11 mouse cellular contexts compared by ENCODE assay signal in genomic region chr3:95312623-95313022, GRCm38 (mm10). TPM values are rescaled to one million over a fixed set of nuclear protein-coding genes. Genes with fewer than 3 reads are reported as not detected.
DNase-seq lines count a peak whose midpoint lies in the region; ATAC-seq lines count a peak whose summit lies in the region.
"Had no signal": no experiment of that assay in that cellular context is flagged by ENCODE, and none has a peak within 500 bp of the region (broad histone marks: within the 10 kb centered on the region; RNA-seq: fewer than 3 reads in every experiment).

No protein-coding gene starts in this region.

- peak overlapping the region; percentile 38 for H3K27ac ChIP-seq in brown adipose tissue, adult 24 weeks (replicated peaks; ENCODE audit: low read depth, low read length)
- no peak overlapping the region for H3K27ac ChIP-seq in forebrain, embryonic 12.5 days
- no peak overlapping the region for H3K27ac ChIP-seq in hindbrain, embryonic 13.5 days
- H3K27ac ChIP-seq: embryonic facial prominence, embryonic 12.5 days; hindbrain, embryonic 15.5 days had no signal

- no peak overlapping the region for H3K4me3 ChIP-seq in brown adipose tissue, adult 24 weeks (ENCODE audit: insufficient read depth, low read depth, low read length)
- no peak overlapping the region for H3K4me3 ChIP-seq in forebrain, embryonic 12.5 days (replicated peaks)
- no peak overlapping the region for H3K4me3 ChIP-seq in hindbrain, embryonic 13.5 days
- H3K4me3 ChIP-seq: embryonic facial prominence, embryonic 12.5 days; hindbrain, embryonic 15.5 days had no signal

- H3K36me3 ChIP-seq in forebrain, embryonic 12.5 days (replicated peaks): no peaks in the 10 kb centered on the region
- H3K36me3 ChIP-seq in hindbrain, embryonic 13.5 days: no peaks in the 10 kb centered on the region
- H3K36me3 ChIP-seq: embryonic facial prominence, embryonic 12.5 days; hindbrain, embryonic 15.5 days had no signal

- peak; percentile 39 for DNase-seq in gastrocnemius, postnatal 14 days
- DNase-seq in gastrocnemius, adult 8-10 months (ENCODE audit: low spot score in 2 of 2): no peak
- DNase-seq in B cell, adult 2 months: peak; percentile 29 to 45
- peak; percentile 34 to 46 for DNase-seq in lung, postnatal 4 days
- no peak for DNase-seq in right cerebral cortex, postnatal 4 days
- DNase-seq: right cerebral cortex, postnatal 14 days had no signal

- intact Hi-C loops in gastrocnemius, postnatal 14 days (cut with DNase I; ENCODE audit: low total_unique reads): no loop called here

- H3K4me1 ChIP-seq in brown adipose tissue, adult 24 weeks (ENCODE audit: control insufficient read depth, insufficient read depth, insufficient read length, low read length): peaks cover 5% of the 10 kb centered on the region
- H3K4me1 ChIP-seq in forebrain, embryonic 12.5 days: peaks cover 22% of the 10 kb centered on the region
- H3K4me1 ChIP-seq in hindbrain, embryonic 13.5 days (replicated peaks): peaks cover 28% of the 10 kb centered on the region

- 88% methylated on average over 6 of the region's 6 CpGs for WGBS in forebrain, embryonic 12.5 days
- WGBS in hindbrain, embryonic 13.5 days: 88% methylated on average over 6 of the region's 6 CpGs

- no peaks in the 10 kb centered on the region for H3K9me3 ChIP-seq in forebrain, embryonic 12.5 days
- H3K9me3 ChIP-seq in hindbrain, embryonic 13.5 days: no peaks in the 10 kb centered on the region
- H3K9me3 ChIP-seq: embryonic facial prominence, embryonic 12.5 days; hindbrain, embryonic 15.5 days had no signal

- no peak for ATAC-seq in forebrain, embryonic 12.5 days (ENCODE audit: low FRiP score)
- no peak for ATAC-seq in hindbrain, embryonic 13.5 days (ENCODE audit: low FRiP score)

- H3K27me3 ChIP-seq in forebrain, embryonic 12.5 days: no peaks in the 10 kb centered on the region
- H3K27me3 ChIP-seq in hindbrain, embryonic 13.5 days: no peaks in the 10 kb centered on the region
- H3K27me3 ChIP-seq: embryonic facial prominence, embryonic 12.5 days; hindbrain, embryonic 15.5 days had no signal

- no peak overlapping the region for H3K9ac ChIP-seq in forebrain, embryonic 12.5 days
- H3K9ac ChIP-seq in hindbrain, embryonic 13.5 days: no peak overlapping the region
- H3K9ac ChIP-seq: embryonic facial prominence, embryonic 12.5 days; hindbrain, embryonic 15.5 days had no signal

- H3K4me2 ChIP-seq in forebrain, embryonic 12.5 days: no peak overlapping the region
- H3K4me2 ChIP-seq in hindbrain, embryonic 13.5 days: no peak overlapping the region
- H3K4me2 ChIP-seq: embryonic facial prominence, embryonic 12.5 days; hindbrain, embryonic 15.5 days had no signal

RNA-seq across cellular contexts. Expression of gene Cers2, which starts 2.0 kb away (rescaled TPM):
- 10 to 100 TPM; 27.8 to 33.2 TPM for total RNA-seq in gastrocnemius, postnatal 14 days (2021)
- 10 to 100 TPM; 13.1 to 16.7 (median 15.3) TPM for total RNA-seq in gastrocnemius, adult 8-10 months (2022)
- 178 and 185 TPM in 2 replicates for polyA plus RNA-seq in brown adipose tissue, adult 24 weeks (2012; ENCODE audit: insufficient read depth, insufficient read length, missing spikeins)
- 109 and 111 TPM in 2 replicates for polyA plus RNA-seq in forebrain, embryonic 12.5 days (2016; fragmentation: Nextera tagmentation; extraction: Ambion mirVana)
- 91.8 and 93.7 TPM in 2 replicates for polyA plus RNA-seq in hindbrain, embryonic 13.5 days (2015; fragmentation: Nextera tagmentation; extraction: Ambion mirVana)

RNA-seq across cellular contexts. Expression of gene Anxa9, which starts 5.6 kb away (rescaled TPM):
- total RNA-seq in gastrocnemius, postnatal 14 days (2021): under 1 TPM; 0.18 to 0.27 TPM
- total RNA-seq in gastrocnemius, adult 8-10 months (2022): not detected
- 0.63 and 1.5 TPM in 2 replicates for polyA plus RNA-seq in brown adipose tissue, adult 24 weeks (2012; ENCODE audit: insufficient read depth, insufficient read length, missing spikeins)
- 1.1 and 1.4 TPM in 2 replicates for polyA plus RNA-seq in forebrain, embryonic 12.5 days (2016; fragmentation: Nextera tagmentation; extraction: Ambion mirVana)
- 0.31 and 0.38 TPM in 2 replicates for polyA plus RNA-seq in hindbrain, embryonic 13.5 days (2015; fragmentation: Nextera tagmentation; extraction: Ambion mirVana)

RNA-seq across cellular contexts. Expression of gene Prune1, which starts 30.7 kb away (rescaled TPM):
- total RNA-seq in gastrocnemius, postnatal 14 days (2021): 10 to 100 TPM; 35.3 to 35.6 TPM
- total RNA-seq in gastrocnemius, adult 8-10 months (2022): 10 to 100 TPM; 47.7 to 58.8 (median 53.5) TPM
- polyA plus RNA-seq in brown adipose tissue, adult 24 weeks (2012; ENCODE audit: insufficient read depth, insufficient read length, missing spikeins): 11.9 and 16.3 TPM in 2 replicates
- 30.0 and 30.9 TPM in 2 replicates for polyA plus RNA-seq in forebrain, embryonic 12.5 days (2016; fragmentation: Nextera tagmentation; extraction: Ambion mirVana)
- 50.3 and 51.8 TPM in 2 replicates for polyA plus RNA-seq in hindbrain, embryonic 13.5 days (2015; fragmentation: Nextera tagmentation; extraction: Ambion mirVana)

RNA-seq across cellular contexts. Expression of gene Mindy1, which starts 31.5 kb away (rescaled TPM):
- total RNA-seq in gastrocnemius, postnatal 14 days (2021): 10 to 100 TPM; 19.6 to 22.5 TPM
- 10 to 100 TPM; 25.4 to 29.7 (median 27.8) TPM for total RNA-seq in gastrocnemius, adult 8-10 months (2022)
- polyA plus RNA-seq in brown adipose tissue, adult 24 weeks (2012; ENCODE audit: insufficient read depth, insufficient read length, missing spikeins): 22.1 and 23.5 TPM in 2 replicates
- 37.4 and 39.8 TPM in 2 replicates for polyA plus RNA-seq in forebrain, embryonic 12.5 days (2016; fragmentation: Nextera tagmentation; extraction: Ambion mirVana)
- 42.2 and 43.0 TPM in 2 replicates for polyA plus RNA-seq in hindbrain, embryonic 13.5 days (2015; fragmentation: Nextera tagmentation; extraction: Ambion mirVana)

RNA-seq across cellular contexts. Expression of gene Setdb1, which starts 44.4 kb away (rescaled TPM):
- total RNA-seq in gastrocnemius, postnatal 14 days (2021): 10 to 100 TPM; 10.4 to 12.8 TPM
- 10 to 100 TPM in 2 of 4 experiments, 1 to 10 TPM in 2; 8.4 to 10.7 (median 10.1) TPM for total RNA-seq in gastrocnemius, adult 8-10 months (2022)
- polyA plus RNA-seq in brown adipose tissue, adult 24 weeks (2012; ENCODE audit: insufficient read depth, insufficient read length, missing spikeins): 6.7 and 7.5 TPM in 2 replicates
- polyA plus RNA-seq in forebrain, embryonic 12.5 days (2016; fragmentation: Nextera tagmentation; extraction: Ambion mirVana): 66.2 and 70.2 TPM in 2 replicates
- 45.6 and 46.2 TPM in 2 replicates for polyA plus RNA-seq in hindbrain, embryonic 13.5 days (2015; fragmentation: Nextera tagmentation; extraction: Ambion mirVana)

Comparison
In these comparisons a context has a peak if more than half of its experiments do, and no peak if none do; other contexts are left out.
1. DNase-seq: peak in gastrocnemius, postnatal 14 days (single experiment), B cell, adult 2 months (2 of 2) and lung, postnatal 4 days (2 of 2); none in gastrocnemius, adult 8-10 months (0 of 2) and right cerebral cortex, postnatal 4 days (single experiment).